Mouse (Mus musculus): ENCODE measurements around the gene Ckap5. TPM values are rescaled to one million over a fixed set of nuclear protein-coding genes. Genes with fewer than 3 reads are reported as not detected.

Gene Ckap5
- total RNA-seq, 2 experiments from 2014 or later: 124 to 127 TPM

DNA sequence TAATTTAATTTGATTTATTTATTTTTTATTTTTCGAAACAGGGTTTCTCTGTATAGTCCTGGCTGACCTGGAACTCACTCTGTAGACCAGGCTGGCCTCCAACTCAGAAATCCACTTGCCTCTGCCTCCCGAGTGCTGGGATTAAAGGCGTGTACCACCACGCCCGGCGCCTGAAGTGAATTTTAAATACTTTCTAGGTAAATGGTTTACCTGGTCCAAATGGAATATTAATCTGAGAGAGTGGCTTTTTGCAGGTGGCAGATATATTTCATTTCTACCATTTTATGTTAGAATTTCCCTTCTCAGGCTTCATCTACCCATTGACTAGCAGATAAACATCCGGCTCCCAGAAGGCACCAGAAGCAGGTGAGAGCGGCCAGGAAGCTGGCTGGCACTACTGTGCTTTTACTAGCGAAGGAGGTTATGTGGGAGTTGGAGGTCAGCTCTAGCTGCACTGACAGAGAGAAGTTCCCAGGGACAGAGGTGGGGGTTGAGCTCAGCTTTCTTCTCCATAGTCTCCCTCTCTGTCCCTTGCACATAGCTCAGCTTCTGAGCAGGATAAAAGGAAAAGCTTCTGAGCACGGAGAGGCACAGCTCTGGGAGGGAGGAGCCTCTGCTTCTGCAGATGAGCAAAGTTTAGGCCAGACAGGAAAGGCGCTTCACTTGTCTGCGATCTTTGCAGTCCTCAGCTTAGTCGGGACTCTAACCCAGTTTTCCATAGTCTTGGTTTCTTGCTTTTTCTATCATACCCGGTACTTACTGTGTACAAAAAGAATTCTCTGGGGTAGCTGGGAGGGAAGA is 125.1 kb downstream of the Ckap5 start:
- no peak for DNase-seq (ENCODE audit: low spot score in 2 of 2)

- DNase-seq (ENCODE audit: low spot score in 2 of 2): peak; percentile 23 to 44
Measured at GRCm38 (mm10) chr2:91652863-91653262, 126.3 kb downstream of the Ckap5 start.

DNA sequence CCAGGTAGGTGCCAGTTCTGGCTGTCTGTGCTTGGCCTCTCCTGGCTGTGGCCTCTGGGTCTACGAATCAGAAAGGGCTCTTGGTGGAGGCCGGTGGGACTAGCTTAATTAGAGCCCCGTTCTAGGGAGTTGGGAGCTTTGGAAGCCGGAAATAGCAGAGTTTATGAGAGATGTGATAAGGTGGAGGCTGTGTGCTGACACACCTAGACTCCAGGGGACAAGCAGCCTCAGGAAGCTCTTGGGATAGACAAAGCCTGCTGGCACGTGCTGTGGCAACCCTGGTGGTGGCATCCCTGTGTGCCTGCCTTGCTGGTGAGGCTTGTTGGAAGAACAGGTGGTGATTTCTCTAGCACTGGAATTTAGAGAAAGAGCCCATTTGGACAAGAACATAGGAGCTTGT is 128.8 kb downstream of the Ckap5 start:
- no peak for DNase-seq (ENCODE audit: low spot score in 2 of 2)

GRCm38 (mm10) chr2:91655827-91656226 is 129.3 kb downstream of the Ckap5 start:
- DNase-seq (ENCODE audit: low spot score in 2 of 2): no peak

DNA sequence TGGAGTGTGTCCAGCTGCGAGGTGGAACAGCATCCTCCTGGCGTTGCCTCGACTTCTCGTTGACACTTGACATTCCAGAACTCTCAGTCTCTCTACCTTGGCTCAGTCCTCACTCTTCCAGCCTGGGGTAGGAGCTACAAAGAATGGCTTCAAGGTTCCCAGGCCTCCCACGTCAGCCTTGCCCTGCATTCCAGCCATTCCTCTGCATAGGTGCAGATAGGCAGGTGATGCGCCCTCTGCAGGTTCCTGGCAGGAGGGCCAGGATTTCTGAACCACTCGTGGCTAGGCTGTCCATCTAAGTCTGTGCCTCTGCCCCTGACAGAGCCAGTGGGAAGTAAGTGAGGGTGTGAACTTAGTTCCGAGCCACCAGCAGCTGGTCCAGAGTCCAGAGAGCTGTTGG is 130.2 kb downstream of the Ckap5 start:
- DNase-seq (ENCODE audit: low spot score in 2 of 2): no peak

DNA sequence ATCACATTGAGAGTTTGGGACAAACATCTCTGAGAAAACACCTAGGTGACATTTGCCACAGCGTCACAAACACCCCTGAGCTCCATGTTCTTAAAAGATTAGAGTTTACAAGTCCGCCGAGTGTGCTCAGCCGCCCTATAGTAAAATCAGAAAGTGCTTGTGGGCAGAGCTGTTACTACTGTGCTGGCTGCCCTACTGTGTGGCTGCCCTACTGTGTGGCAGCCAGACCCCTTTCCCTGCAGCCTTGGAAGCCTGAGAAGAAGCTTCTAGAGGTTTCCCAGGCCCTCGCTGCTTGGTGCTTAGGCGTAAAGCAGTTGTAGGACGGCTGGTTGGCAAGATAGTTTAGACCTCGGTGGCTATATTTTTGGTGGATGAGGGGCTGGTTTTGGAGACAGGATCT is 133.1 kb downstream of the Ckap5 start:
- DNase-seq (ENCODE audit: low spot score in 2 of 2): no peak

DNA sequence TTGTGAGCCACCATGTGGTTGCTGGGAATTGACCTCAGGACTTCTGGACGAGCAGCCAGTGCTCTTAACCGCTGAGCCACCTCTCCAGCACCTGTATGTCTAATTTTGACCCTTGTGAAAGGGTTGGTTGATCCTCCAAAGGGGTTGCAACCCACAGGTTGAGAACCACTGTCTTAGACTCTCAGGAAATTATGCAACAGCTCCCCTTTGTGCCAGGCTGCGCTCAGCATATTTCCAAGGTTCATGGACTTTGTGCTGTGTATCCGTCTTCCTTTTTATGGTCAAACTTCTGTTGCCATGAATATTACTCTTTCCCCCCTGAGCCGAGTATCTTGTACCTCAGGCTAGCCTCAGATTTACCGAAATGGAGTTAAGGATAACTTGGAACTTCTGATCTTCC is 134.4 kb downstream of the Ckap5 start:
- DNase-seq (ENCODE audit: low spot score in 2 of 2): no peak

DNA sequence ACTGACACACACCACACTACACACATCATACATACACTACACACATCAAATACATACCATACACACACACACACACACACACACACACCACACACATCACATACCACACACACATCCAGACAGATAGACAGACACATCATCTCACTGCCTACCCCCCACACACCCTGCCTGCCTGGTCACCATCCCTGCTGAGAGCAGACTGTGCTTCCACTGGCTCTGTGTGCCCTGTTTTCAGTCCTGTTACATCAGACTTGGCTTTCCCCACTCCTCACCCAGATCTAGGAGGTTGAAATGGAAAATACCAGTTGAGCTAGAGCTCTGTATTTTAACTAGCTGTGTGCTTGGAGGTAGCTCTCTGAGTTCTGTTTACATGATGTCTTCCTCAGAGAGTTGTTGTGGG is 138.2 kb downstream of the Ckap5 start:
- no peak for DNase-seq (ENCODE audit: low spot score in 2 of 2)

- no peak for DNase-seq (ENCODE audit: low spot score in 2 of 2)
Measured at GRCm38 (mm10) chr2:91666386-91666910, 139.9 kb downstream of the Ckap5 start.

GRCm38 (mm10) chr2:91667747-91668146 is 141.2 kb downstream of the Ckap5 start:
- no peak for DNase-seq (ENCODE audit: low spot score in 2 of 2)

DNA sequence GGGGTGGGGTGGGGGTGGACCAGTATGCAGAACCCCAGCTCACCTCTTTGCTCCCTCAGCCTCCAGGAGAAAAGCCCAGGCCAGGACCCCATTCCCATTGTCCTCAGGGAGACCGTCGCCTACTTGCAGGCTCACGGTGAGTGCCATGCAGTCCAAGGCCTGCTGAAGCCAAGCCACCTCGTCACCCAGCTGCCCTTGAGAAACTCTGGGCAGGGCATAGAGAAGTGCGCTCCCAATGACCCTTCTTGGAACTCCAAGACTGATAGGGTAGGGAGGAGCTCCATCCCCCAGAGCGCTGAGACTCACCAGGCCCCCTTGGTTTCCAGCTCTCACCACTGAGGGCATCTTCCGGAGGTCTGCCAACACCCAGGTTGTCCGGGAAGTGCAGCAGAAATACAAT is 142.8 kb downstream of the Ckap5 start:
- no peak for DNase-seq (ENCODE audit: low spot score in 2 of 2)

DNA sequence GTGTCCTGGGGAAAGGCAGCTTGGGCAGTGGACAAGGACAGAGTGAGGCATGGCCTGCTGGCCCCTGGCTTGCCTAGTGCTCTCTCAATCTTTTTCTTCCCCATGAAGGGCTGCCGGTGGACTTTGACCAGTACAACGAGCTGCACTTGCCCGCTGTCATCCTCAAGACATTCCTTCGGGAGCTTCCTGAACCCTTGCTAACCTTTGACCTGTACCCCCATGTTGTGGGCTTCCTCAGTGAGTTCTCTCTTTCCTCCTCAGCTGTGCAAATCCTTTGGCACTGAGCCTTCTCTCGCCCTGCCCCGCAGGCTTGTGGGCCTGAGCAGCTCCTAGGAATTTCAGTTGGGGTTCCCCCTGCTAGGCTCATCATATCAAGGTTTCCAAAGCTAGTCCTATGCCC is 143.5 kb downstream of the Ckap5 start:
- no peak for DNase-seq (ENCODE audit: low spot score in 2 of 2)

Other genes starting within 250 kb of the Ckap5 start
- gene 1110051M20Rik, start 82.1 kb upstream of the Ckap5 start, total RNA-seq (2021): 100 to 1,000 TPM in 1 of 2 experiments, 10 to 100 TPM in 1; 92.1 to 103 TPM
- gene Lrp4, start 69.3 kb upstream of the Ckap5 start, total RNA-seq (2021): 10 to 100 TPM; 21.0 to 23.1 TPM
- gene F2, start 109.7 kb downstream of the Ckap5 start, total RNA-seq (2021): under 1 TPM in 1 of 2 experiments, not detected in 1; 0.14 TPM
- 10 to 100 TPM; 10.2 to 11.4 TPM for gene Zfp408, start 123.0 kb downstream of the Ckap5 start, total RNA-seq (2021)
- gene Arhgap1, start 123.1 kb downstream of the Ckap5 start, total RNA-seq (2021): 10 to 100 TPM; 67.0 to 67.9 TPM
- gene Atg13, start 183.8 kb downstream of the Ckap5 start, total RNA-seq (2021): 10 to 100 TPM; 91.9 to 92.9 TPM
- 1 to 10 TPM; 6.6 to 7.8 TPM for gene Harbi1, start 184.1 kb downstream of the Ckap5 start, total RNA-seq (2021)
- gene Ambra1, start 203.4 kb downstream of the Ckap5 start, total RNA-seq (2021): 10 to 100 TPM; 52.5 to 53.6 TPM

All from left cerebral cortex, adult 18-20 months (tissue).